ENCODE assay signal across 9 mouse cellular contexts in genomic region chr7:126775185-126775977, GRCm38 (mm10). TPM values are rescaled to one million over a fixed set of nuclear protein-coding genes. Genes with fewer than 3 reads are reported as not detected.
DNase-seq lines count a peak whose midpoint lies in the region; ATAC-seq and TF ChIP-seq lines count a peak whose summit lies in the region.
"Had no signal": no experiment of that assay in that cellular context is flagged by ENCODE, and none has a peak within 500 bp of the region (broad histone marks: within the 10 kb centered on the region; RNA-seq: fewer than 3 reads in every experiment).

No protein-coding gene starts in this region.

- no peak overlapping the region for H3K4me3 ChIP-seq in spleen, adult 2 months (ENCODE audit: extremely low read depth, insufficient read depth, insufficient read length)
- peak overlapping the region; percentile 81; the same call in 1 of the 2 replicates for H3K4me3 ChIP-seq in limb, embryonic 13.5 days
- no peak overlapping the region for H3K4me3 ChIP-seq in stomach, postnatal 0 days (ENCODE audit: low read depth, low read length)

- peak overlapping the region; percentile 16 for H3K27ac ChIP-seq in spleen, adult 2 months (ENCODE audit: insufficient read depth, low read length)
- H3K27ac ChIP-seq in limb, embryonic 13.5 days = peak overlapping the region; percentile 86; the same call in 1 of the 2 replicates
- peak overlapping the region; percentile 92 for H3K27ac ChIP-seq in stomach, postnatal 0 days (replicated peaks)

- TF ChIP-seq CTCF in spleen, adult 2 months (IDR thresholded peaks at IDR 0.05; ENCODE audit: extremely low read depth, insufficient read depth, insufficient read length, insufficient replicate concordance) = peak; percentile 46; the same call in 1 of the 2 replicates
- peak; percentile 60 for TF ChIP-seq CTCF in stomach, postnatal 0 days (IDR thresholded peaks at IDR 0.05; ENCODE audit: low read depth)

- 59% methylated on average over 10 of the region's 10 CpGs for WGBS in spleen, adult 2 months
- 78% methylated on average over 10 of the region's 10 CpGs for WGBS in limb, embryonic 13.5 days
- WGBS in stomach, postnatal 0 days = 72% methylated on average over 10 of the region's 10 CpGs

- peak overlapping the region; percentile 94 for H3K4me2 ChIP-seq in limb, embryonic 13.5 days (replicated peaks)
- H3K4me2 ChIP-seq in stomach, postnatal 0 days (replicated peaks; ENCODE audit: low read depth) = peak overlapping the region; percentile 100; the same call in 1 of the 2 replicates

- peaks cover 25% of the 10 kb centered on the region for H3K4me1 ChIP-seq in spleen, adult 2 months (ENCODE audit: control insufficient read depth, insufficient read depth, insufficient read length)
- H3K4me1 ChIP-seq in limb, embryonic 13.5 days = peaks cover 36% of the 10 kb centered on the region
- H3K4me1 ChIP-seq in stomach, postnatal 0 days (replicated peaks; ENCODE audit: control insufficient read depth, insufficient read depth) = peaks cover 5% of the 10 kb centered on the region; the same call in 1 of the 2 replicates

- peak; percentile 93 for DNase-seq in heart, adult 11 months
- no peak for DNase-seq in heart, adult 8-10 months (ENCODE audit: low spot score)
- DNase-seq in spleen, adult 2 months (ENCODE audit: low read depth in 1 of 2, low spot score in 2 of 2) = no peak
- no peak for DNase-seq in spleen, postnatal 10 days (ENCODE audit: low spot score in 2 of 2)
- no peak for DNase-seq in stomach, postnatal 0 days (ENCODE audit: low spot score)
- no peak for DNase-seq in gastrocnemius, postnatal 10 days
- DNase-seq in spleen, adult 12 weeks (ENCODE audit: low spot score) = no peak

- no peak for TF ChIP-seq POLR2A in spleen, adult 2 months (IDR thresholded peaks at IDR 0.05; ENCODE audit: low read depth, low read length)

- 0 out of 2 replicates have a peak overlapping the region, but pooled peaks have one; percentile 90 for H3K9ac ChIP-seq in limb, embryonic 13.5 days
- H3K9ac ChIP-seq in stomach, postnatal 0 days (ENCODE audit: low read length) = no peak overlapping the region

- no peaks in the 10 kb centered on the region for H3K27me3 ChIP-seq in spleen, adult 2 months (ENCODE audit: control insufficient read depth, insufficient read depth, low read length)
- H3K27me3 ChIP-seq in limb, embryonic 13.5 days = no peaks in the 10 kb centered on the region
- H3K27me3 ChIP-seq in stomach, postnatal 0 days (ENCODE audit: control insufficient read depth, insufficient read depth, low read length) = no peaks in the 10 kb centered on the region

- ATAC-seq in limb, embryonic 13.5 days (ENCODE audit: low FRiP score, low read depth) = no peak
- ATAC-seq in stomach, postnatal 0 days (ENCODE audit: low FRiP score, low TSS enrichment) = no peak

- H3K36me3 ChIP-seq in spleen, adult 2 months (ENCODE audit: control insufficient read depth, insufficient read depth, low read length) = peaks cover 9% of the 10 kb centered on the region; the same call in 1 of the 2 replicates
- peaks cover 34% of the 10 kb centered on the region for H3K36me3 ChIP-seq in limb, embryonic 13.5 days
- peaks cover 6% of the 10 kb centered on the region; the same call in 1 of the 2 replicates for H3K36me3 ChIP-seq in stomach, postnatal 0 days (ENCODE audit: control insufficient read depth, insufficient read depth, low read length)

- no peaks in the 10 kb centered on the region for H3K9me3 ChIP-seq in limb, embryonic 13.5 days
- no peaks in the 10 kb centered on the region for H3K9me3 ChIP-seq in stomach, postnatal 0 days (ENCODE audit: control insufficient read depth, low read length)

- no peak for TF ChIP-seq EP300 in stomach, postnatal 0 days (optimal IDR thresholded peaks at IDR 0.05)

RNA-seq across cellular contexts. Expression of gene Ypel3, which starts 1.4 kb away (rescaled TPM):
- 10 to 100 TPM; 46.6 to 99.6 (median 72.6) TPM for total RNA-seq in heart, adult 8-10 months (2022)
- polyA plus RNA-seq in spleen, adult 2 months (2012; rRNA removed) = 393 and 605 TPM in 2 replicates
- polyA plus RNA-seq in limb, embryonic 13.5 days (2015; fragmentation: Nextera tagmentation; extraction: Ambion mirVana) = 114 and 121 TPM in 2 replicates
- polyA plus RNA-seq in stomach, postnatal 0 days (2015; fragmentation: Nextera tagmentation; extraction: Ambion mirVana) = 86.0 and 102 TPM in 2 replicates
- 10 to 100 TPM; 56.3 to 62.9 TPM for total RNA-seq in gastrocnemius, postnatal 10 days (2021)

RNA-seq across cellular contexts. Expression of gene Tbx6, which starts 5.9 kb away (rescaled TPM):
- under 1 TPM; 0.40 to 0.49 (median 0.42) TPM for total RNA-seq in heart, adult 8-10 months (2022)
- 16.6 and 17.9 TPM in 2 replicates for polyA plus RNA-seq in spleen, adult 2 months (2012; rRNA removed)
- 0.53 and 0.64 TPM in 2 replicates for polyA plus RNA-seq in limb, embryonic 13.5 days (2015; fragmentation: Nextera tagmentation; extraction: Ambion mirVana)
- 0.08 and 0.18 TPM in 2 replicates for polyA plus RNA-seq in stomach, postnatal 0 days (2015; fragmentation: Nextera tagmentation; extraction: Ambion mirVana)
- under 1 TPM; 0.38 to 0.75 TPM for total RNA-seq in gastrocnemius, postnatal 10 days (2021)
- total RNA-seq: common myeloid progenitor, adult 5-6 weeks had no signal

RNA-seq across cellular contexts. Expression of gene Gdpd3, which starts 9.2 kb away (rescaled TPM):
- 1 to 10 TPM; 1.3 to 2.2 (median 1.8) TPM for total RNA-seq in heart, adult 8-10 months (2022)
- 7.7 and 62.7 TPM in 2 replicates for polyA plus RNA-seq in spleen, adult 2 months (2012; rRNA removed)
- polyA plus RNA-seq in limb, embryonic 13.5 days (2015; fragmentation: Nextera tagmentation; extraction: Ambion mirVana) = 1.7 and 2.1 TPM in 2 replicates
- polyA plus RNA-seq in stomach, postnatal 0 days (2015; fragmentation: Nextera tagmentation; extraction: Ambion mirVana) = 51.3 and 53.1 TPM in 2 replicates
- total RNA-seq in gastrocnemius, postnatal 10 days (2021) = 1 to 10 TPM; 1.0 to 4.0 TPM

RNA-seq across cellular contexts. Expression of gene Mapk3, which starts 16.0 kb away (rescaled TPM):
- 10 to 100 TPM; 46.5 to 52.3 (median 50.4) TPM for total RNA-seq in heart, adult 8-10 months (2022)
- 97.0 and 108 TPM in 2 replicates for polyA plus RNA-seq in spleen, adult 2 months (2012; rRNA removed)
- polyA plus RNA-seq in limb, embryonic 13.5 days (2015; fragmentation: Nextera tagmentation; extraction: Ambion mirVana) = 49.6 and 50.3 TPM in 2 replicates
- 114 and 116 TPM in 2 replicates for polyA plus RNA-seq in stomach, postnatal 0 days (2015; fragmentation: Nextera tagmentation; extraction: Ambion mirVana)
- total RNA-seq in gastrocnemius, postnatal 10 days (2021) = 10 to 100 TPM; 43.7 to 54.7 TPM

RNA-seq across cellular contexts. Expression of gene Ppp4c, which starts 16.9 kb away (rescaled TPM):
- total RNA-seq in heart, adult 8-10 months (2022) = 10 to 100 TPM; 32.7 to 36.8 (median 34.5) TPM
- 175 and 184 TPM in 2 replicates for polyA plus RNA-seq in spleen, adult 2 months (2012; rRNA removed)
- polyA plus RNA-seq in limb, embryonic 13.5 days (2015; fragmentation: Nextera tagmentation; extraction: Ambion mirVana) = 287 and 322 TPM in 2 replicates
- polyA plus RNA-seq in stomach, postnatal 0 days (2015; fragmentation: Nextera tagmentation; extraction: Ambion mirVana) = 118 and 122 TPM in 2 replicates
- total RNA-seq in gastrocnemius, postnatal 10 days (2021) = 10 to 100 TPM; 44.2 to 48.8 TPM

Comparison
In these comparisons a context has a peak if more than half of its experiments do, and no peak if none do; other contexts are left out.
1. H3K27ac ChIP-seq: peak in every context shown above with its lines; median percentile 92 in stomach, postnatal 0 days; 86 in limb, embryonic 13.5 days; 16 in spleen, adult 2 months.
2. RNA of gene Tbx6, which starts 5.9 kb away (polyA plus RNA-seq): 16.6 to 17.9 TPM in spleen, adult 2 months; 0.53 to 0.64 TPM in limb, embryonic 13.5 days and 0.08 to 0.18 TPM in stomach, postnatal 0 days; every median in the first group is over 10 times any median in the second.